Mouse (Mus musculus) cerebellum, adult 18-20 months (tissue): ENCODE measurements around the gene Tmem164.
"Not testable (repeated sequence)": the region's sequence is repeated elsewhere in the genome, so short reads cannot be mapped to it uniquely, and the experiment has no call there.

ENCODE experiments used
- DNase-seq, 2 experiments: peaks; one replicate each; pipeline ENCODE4 v3.0.0; 2021

Tmem164 gene

DNA sequence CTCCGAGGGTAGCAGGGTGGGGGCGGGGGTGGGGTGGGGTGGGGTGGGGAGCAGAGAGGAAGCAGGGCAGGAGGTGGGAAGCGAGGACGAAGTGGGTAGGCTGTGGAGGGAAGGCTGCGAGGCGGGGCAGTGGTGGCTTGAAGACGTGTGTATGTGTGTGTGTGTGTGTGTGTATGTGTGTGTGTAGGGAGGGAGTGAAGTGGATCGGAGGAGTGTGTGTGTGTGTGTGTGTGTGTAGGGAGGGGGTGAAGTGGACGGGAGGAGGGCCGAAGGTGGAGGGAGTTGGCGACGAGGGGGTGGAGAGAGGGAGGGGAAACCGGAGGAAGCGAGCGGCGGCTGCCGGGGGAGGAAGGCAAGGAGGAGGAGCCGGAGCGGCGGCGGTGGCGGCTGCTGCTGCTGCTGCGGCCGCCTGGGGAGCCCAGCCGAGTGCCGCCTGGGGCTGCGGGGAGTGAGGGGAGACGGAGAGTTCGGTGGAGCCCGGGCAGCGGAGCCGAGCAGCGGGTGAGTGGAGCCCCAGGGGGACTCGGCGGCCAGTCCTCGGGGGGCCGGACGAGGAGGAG lies at the start of gene Tmem164:
Tmem164 (plus strand) TSS at position 351 of the 560 bp plus-strand sequence.
- DNase-seq = peak; percentile 68 to 79

GRCm38 (mm10) chrX:142632990-142633389 lies 48.2 kb upstream of the Tmem164 start:
- DNase-seq = not testable (repeated sequence)

DNA sequence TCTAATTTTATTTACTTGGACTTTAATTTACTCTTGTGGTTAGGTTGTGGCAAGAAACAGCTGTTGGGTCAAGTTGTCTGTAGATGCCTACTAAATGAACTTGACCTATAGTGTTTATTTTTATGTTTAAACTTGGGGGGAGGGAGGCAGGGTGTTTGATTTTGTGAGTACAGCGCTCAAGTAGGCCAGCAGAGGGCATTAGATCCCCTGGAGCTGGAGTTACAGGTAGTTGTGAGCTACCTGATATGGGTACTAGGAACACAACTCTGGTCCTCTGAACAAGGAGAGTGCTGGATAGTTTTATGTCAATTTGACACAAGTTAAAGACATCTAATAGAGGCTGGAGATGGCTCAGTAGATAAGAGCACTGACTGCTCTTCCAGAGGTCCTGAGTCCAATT lies 34.0 kb upstream of the Tmem164 start:
- DNase-seq = no peak

DNA sequence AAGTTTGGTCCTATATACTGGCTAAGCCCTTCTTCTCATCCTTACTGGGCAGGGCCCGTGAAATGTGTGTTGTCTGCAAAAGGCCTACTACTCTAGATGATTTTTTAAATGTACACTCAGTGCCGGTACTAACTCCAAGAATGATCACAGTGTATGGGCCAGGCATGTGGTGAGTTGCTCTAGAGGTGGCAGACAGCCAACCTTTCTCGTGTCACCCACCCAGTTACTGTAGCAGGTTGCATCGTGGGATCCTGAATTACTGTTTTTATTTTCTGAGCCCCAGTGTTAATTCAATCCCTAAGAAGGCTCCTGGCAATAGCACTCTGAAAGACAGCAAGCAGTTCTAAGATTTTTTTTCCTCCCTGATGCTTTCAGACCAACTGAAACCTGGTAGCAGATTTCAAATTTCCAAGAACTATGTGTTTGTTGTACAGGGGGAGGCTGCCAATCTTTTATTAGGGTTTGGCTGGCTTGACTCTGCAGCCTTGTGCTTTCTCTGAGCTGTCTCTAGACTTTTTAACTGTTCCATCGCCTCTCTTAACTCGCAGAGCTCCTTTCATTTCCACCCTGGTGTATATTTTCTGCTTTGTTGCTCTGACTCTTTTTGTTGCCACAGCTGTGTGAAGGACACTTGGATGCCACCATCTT lies 31.0 kb upstream of the Tmem164 start:
- DNase-seq = no peak

DNA sequence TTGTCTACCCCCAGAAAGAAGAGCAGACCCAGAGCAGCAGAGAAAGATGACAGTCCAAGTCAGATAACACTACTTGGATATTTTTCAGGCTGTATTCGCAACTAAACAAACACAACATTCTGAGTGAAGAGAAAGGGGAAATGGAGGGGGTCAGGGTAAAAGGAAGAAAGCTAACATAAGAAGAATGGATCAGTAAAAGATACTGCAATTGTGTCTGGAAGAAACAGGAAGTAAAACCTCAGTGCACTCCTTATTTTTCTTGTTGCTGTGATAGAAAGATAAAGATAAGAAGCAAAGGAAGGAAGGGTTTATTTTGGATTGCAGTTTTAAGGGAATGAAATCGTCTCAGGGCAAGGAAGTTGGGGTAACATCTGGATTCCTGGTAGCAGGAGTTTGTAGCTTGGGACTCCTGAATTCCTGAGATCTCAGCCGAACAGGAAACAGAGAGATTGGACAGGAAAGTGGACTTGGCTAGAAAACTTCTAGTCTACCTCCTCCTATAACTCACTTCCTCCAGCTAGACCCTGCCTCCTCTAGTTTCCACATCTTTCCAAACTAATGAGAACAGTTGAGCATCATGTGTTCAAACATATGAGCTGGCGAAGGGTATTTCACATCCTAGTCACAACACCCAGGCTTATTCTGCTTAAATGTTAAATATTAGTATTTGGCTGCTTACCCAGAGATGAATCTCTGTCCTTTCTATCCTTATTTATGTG lies 16.3 kb upstream of the Tmem164 start:
- no peak for DNase-seq

- DNase-seq = no peak
Observed at GRCm38 (mm10) chrX:142665423-142665805, 15.8 kb upstream of the Tmem164 start.

DNA sequence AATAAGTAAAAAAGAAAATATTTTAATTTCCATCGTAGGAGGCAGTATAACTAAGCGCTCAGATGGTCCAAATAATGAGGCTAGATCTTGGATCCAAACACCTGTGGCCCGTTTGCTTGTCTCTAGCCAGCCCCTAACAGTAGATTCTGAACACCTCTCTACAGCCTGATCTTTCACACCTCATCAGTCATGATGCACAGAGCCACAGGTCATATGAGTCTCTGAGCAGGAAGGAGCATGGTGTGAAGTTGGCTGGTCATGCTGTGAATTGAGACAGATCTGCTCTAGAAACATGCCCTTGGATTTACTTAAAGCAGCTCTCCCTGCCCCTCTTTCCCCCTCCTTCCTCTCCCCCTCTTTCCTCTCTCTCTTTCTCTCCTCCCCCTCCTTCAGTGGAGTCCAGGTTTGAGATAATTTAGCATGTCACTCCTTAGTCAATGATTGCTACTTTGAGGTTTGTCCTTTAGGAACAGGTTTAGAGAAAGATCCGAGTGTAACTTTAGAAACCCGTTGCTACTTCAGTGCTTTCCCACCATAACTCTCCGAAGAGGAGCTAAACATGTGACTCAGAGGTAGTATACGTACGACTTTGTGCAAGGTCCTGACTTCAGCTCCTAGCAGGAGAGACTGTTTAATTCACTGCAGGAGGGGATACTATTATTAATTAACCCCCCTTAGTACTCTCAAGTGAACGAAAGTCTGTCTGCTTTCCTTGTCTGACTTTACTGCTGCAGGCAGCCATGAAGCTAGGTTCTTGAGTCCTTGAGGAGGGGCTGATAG lies 11.7 kb upstream of the Tmem164 start:
- DNase-seq = no peak

GRCm38 (mm10) chrX:142670121-142670520 lies 11.1 kb upstream of the Tmem164 start:
- DNase-seq = no peak

GRCm38 (mm10) chrX:142671141-142671540 lies 10.1 kb upstream of the Tmem164 start:
- DNase-seq = no peak

DNA sequence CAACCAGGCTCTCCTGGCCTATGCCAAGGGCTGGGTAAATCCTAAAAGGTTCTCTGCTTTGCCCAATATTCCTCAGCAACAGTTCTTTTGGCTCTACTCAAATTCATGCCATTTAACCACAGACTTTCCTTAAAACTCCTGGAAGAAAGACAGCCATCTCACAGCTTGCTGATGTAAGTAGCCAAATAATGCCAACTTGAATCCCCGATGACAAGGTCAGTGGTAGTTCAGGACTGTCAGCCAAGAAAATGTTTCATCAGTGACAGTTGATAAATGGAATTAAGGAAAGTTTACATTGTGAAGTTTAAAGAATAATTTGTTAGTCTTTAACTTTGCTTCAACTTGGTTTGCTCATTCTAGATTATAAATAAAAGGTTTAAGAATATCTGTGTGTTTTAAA lies 8.5 kb upstream of the Tmem164 start:
- DNase-seq = no peak

DNA sequence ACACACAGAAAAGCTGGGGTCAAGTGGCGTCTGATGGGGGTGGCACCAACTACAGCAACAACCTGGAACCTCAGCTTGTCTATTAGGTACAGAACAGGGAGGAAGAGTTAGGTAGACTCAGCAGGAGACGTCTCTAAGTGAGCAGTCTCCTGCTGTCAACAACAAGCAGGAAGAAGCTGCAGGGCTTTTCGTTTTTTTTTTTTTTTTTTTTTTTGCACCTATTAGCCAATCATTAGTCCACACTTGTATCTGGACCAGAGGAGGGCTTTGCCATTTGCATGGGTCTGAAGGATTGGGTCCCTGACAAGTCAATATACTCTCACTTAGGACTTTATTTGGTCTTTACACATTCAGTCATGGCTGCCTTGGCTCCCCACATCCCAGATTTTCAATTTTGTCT lies 4.0 kb upstream of the Tmem164 start:
- no peak for DNase-seq

- no peak for DNase-seq
Observed at GRCm38 (mm10) chrX:142678499-142679474, 2.4 kb upstream of the Tmem164 start.

GRCm38 (mm10) chrX:142679502-142680250 lies 1.5 kb upstream of the Tmem164 start:
- DNase-seq = no peak

DNA sequence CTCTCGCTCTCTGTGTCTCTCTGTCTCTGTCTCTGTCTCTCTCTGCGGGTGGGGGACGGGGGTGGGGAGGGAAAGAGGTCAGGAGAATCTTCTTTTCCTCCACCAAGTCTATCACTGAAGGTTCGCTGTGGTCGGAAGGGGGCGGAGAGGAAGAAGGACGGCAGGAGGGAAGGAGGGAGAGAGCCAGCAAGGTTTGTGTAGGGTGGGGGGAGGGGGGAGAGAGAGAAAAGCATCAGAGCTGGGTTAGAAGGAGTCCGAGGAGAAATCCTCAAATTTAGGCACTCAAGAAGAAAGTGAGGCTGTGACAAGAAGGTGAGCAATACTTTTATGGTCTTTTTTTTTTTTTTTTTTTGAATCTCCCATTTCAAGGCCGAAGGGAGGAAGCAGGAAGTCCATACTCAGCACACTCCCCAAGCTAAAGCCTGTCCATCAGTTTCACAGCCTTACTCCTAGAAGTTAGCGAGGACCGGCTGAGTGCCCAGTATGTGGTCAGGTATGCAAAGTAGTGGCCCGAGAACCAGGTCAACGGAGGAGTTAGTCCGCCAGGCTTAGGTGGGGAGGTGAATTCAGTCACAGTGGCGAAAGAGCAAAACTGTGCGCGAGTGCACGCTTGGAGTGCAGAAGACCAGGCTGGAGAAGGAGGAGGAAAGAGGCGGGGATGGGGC lies 683 bp upstream of the Tmem164 start:
- peak; percentile 45 for DNase-seq

DNA sequence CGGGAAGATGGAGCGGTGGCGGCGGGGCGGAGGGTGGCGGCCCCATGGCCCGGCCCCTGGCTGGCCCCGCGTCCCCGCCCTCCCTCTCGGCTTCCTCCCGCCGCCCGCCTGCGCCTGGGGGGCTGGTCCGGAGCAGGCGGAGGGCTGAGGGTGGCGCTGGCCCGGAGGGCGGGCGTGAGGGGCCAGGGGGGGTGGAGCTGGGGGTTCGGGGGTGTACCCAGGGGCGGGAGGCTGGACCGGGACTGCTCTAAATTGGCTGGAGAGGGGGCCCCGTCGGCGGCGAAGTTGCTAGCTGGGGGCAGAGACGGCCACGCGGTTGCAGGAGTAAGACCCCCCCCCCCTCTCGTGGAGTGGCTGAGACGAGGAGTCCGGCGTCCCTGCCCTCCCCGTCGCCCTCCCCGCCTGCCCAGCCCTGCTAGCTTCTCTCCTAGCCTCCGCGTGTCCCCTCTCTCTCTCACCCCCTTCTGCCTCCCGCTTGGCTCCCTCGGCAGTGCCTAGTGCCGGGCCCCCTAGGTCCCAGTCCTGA lies 473 bp downstream of the Tmem164 start:
- peak in 1 of 2 experiments; percentile 25 for DNase-seq

DNA sequence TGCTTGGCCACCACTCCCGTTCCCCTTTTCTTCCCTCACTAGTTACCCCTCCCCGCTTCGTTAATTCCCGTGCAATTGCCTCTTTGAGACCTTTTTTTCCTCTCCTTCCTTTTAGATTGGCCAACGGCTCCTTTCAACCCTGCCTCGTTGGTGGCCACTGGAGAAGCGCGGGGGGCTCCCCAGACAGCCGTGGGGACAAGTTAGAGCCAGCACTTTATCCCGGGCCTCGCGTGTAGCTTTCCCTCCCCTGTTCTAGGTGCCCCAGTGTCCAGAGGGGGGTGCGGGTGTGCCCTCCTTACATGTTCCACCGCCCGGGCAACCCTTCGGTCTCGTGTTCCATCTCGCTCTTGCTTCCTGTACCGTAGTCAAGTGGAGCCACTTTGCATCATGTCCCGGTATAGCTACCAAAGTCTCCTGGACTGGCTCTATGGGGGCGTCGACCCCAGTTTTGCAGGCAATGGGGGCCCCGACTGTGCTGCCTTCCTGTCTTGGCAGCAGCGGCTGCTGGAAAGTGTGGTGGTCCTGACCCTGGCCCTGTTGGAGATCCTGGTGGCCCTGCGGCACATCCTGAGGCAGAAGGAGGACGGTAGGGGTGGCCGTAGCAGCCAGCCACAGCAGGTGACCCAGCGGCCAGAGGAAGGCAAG lies 1.1 kb downstream of the Tmem164 start:
- DNase-seq = peak; percentile 24 to 36

- peak in 1 of 2 experiments; percentile 17 for DNase-seq
Observed at GRCm38 (mm10) chrX:142682990-142683389, 1.8 kb downstream of the Tmem164 start.

- DNase-seq = no peak
Observed at GRCm38 (mm10) chrX:142684674-142685073, 3.5 kb downstream of the Tmem164 start.

GRCm38 (mm10) chrX:142685676-142686075 lies 4.5 kb downstream of the Tmem164 start:
- DNase-seq = no peak

DNA sequence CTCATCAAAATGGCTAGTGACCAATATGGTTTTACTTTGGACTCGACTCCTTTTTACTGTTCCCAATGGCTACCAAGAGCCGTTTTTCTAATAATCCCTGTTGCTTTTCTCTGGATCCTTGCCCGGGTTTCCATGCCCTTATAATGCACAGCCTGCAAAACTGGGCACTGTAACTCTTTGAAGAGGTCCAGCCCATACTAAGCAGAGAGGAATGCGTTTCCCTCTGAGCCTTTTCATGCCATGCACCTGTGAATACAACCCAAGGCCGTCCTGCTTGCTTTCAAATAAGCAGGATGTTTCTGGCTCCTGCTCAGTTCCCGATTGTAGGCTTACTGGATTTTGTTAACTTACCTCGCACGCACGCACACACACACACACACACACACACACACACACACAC lies 7.3 kb downstream of the Tmem164 start:
- DNase-seq = no peak
